Mouse (Mus musculus) limb, embryonic 14.5 days (tissue): ENCODE results near the gene Alkbh4. TPM values are rescaled to one million over a fixed set of nuclear protein-coding genes. Genes with fewer than 3 reads are reported as not detected.
"Not testable (repeated sequence)": the region's sequence is repeated elsewhere in the genome, so short reads cannot be mapped to it uniquely, and the experiment has no call there.

ENCODE experiments used
- ATAC-seq: fragments of 200-750 bp; cut with Nextera tagmentation; 2 replicates; pipeline ENCODE4 v1.8.0; 2017; ENCODE audit warnings: low read depth, moderate number of reproducible peaks, moderate TSS enrichment; ENCODE audit not compliant: low FRiP score
- DNase-seq: peaks from one replicate; pipeline ENCODE4 v3.0.0-alpha.2; 2015; ENCODE audit warnings: low spot score
- H3K27ac ChIP-seq: fragments of 300-500 bp; sonication (generic); replicated peaks from 2 replicates; pipeline ENCODE4 v1.5.1; 2014; ENCODE audit warnings: low read depth, mild to moderate bottlenecking, low read length, moderate library complexity, mixed read lengths
- H3K27me3 ChIP-seq: fragments of 300-500 bp; sonication (generic); 2 replicates; pipeline ENCODE4 v1.6.1; 2014; ENCODE audit warnings: low read length, mixed read lengths; ENCODE audit not compliant: control insufficient read depth, insufficient read depth
- H3K36me3 ChIP-seq: fragments of 300-500 bp; sonication (generic); 2 replicates; pipeline ENCODE4 v1.6.1; 2014; ENCODE audit warnings: mild to moderate bottlenecking, low read length, moderate library complexity, mixed read lengths; ENCODE audit not compliant: control insufficient read depth, insufficient read depth
- H3K4me1 ChIP-seq: fragments of 300-500 bp; sonication (generic); 2 replicates; pipeline ENCODE4 v1.6.1; 2014; ENCODE audit warnings: antibody characterized with exemption, low read length, mixed read lengths; ENCODE audit not compliant: control insufficient read depth, insufficient read depth
- H3K4me2 ChIP-seq: fragments of 300-500 bp; sonication (generic); replicated peaks from 2 replicates; pipeline ENCODE4 v1.6.1; 2014; ENCODE audit warnings: low read depth, mild to moderate bottlenecking, low read length, moderate library complexity; ENCODE audit not compliant: severe bottlenecking
- H3K4me3 ChIP-seq: fragments of 300-500 bp; sonication (generic); replicated peaks from 2 replicates; pipeline ENCODE4 v1.5.1; 2014; ENCODE audit warnings: low read length
- H3K9ac ChIP-seq: fragments of 300-500 bp; sonication (generic); 2 replicates; pipeline ENCODE4 v1.6.1; 2014; ENCODE audit warnings: mild to moderate bottlenecking, low read depth, low read length, moderate library complexity; ENCODE audit not compliant: severe bottlenecking
- H3K9me3 ChIP-seq: fragments of 300-500 bp; sonication (generic); 2 replicates; pipeline ENCODE4 v1.6.1; 2016; ENCODE audit warnings: low read length; ENCODE audit not compliant: control insufficient read depth
- POLR2A ChIP-seq: fragments of 200-500 bp; IDR thresholded peaks from 2 replicates; pipeline ENCODE4 v1.8.0; 2012; ENCODE audit warnings: inconsistent platforms, mild to moderate bottlenecking, moderate library complexity, borderline replicate concordance; ENCODE audit not compliant: insufficient read depth, insufficient read length; ENCODE audit errors: extremely low read depth
- WGBS: fragments of 180-500 bp; shearing (Covaris S2); extraction: QIAGEN DNeasy Blood & Tissue Kit; methylation state at CpG from one replicate; pipeline ENCODE4 v1.1.7; 2014; 5-methylcytosine and 5-hydroxymethylcytosine counted together
- polyA plus RNA-seq, 2 experiments: library from polyadenylated mRNA; depleted of rRNA in 1 of 2; stranded (reverse) in 1 of 2; unstranded in 1 of 2; fragments of >200 nt; fragmentation: Nextera tagmentation in 1 of 2; extraction: Ambion mirVana in 1 of 2; gene quantifications; 2 replicates each; pipeline versions ENCODE4 v1.2.1 to v1.2.3; 2012 to 2014

Alkbh4 gene
- polyA plus RNA-seq, 2 experiments, result 15.0 to 20.0 TPM

DNA sequence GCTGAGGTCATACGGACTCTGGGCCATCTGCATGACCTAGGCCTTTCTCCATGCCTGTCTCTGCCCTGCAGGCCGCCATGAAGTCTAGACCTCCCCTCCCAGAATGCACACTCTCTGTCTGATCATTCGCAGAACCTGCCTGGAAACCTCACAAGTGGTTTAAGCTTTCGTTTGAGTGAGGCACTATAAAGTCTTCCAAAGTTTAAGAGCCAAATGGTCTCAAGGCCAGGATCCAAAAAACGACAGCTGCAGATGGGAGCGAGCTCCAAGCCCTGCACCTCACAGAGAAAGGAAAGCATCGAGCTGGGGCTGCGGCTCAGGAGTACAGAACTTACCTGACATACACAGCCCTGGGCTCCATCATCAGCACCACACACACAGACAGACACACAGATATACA is 16.4 kb downstream of the Alkbh4 start:
- peak; percentile 22 for DNase-seq

DNA sequence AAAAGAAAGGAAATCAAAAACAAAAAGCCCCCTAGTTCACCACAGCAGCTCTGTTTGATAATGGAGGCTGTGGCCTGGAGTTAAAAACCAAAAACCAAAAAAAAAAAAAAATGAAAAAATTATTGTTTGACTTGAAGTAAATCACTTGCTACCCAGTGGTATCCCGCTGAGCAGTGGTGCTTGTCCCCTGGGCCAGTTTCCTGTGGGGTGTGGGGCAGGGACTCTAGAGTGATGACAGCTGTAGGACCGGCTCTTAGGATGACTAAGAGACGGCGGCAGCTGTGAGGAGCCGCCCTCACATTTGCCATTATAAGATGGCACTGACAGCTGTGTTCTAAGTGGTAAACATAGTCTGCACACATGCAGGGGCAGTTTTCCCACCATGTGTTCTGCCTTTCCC is 19.5 kb downstream of the Alkbh4 start:
- H3K9ac ChIP-seq, result no peak overlapping the region
- no peak overlapping the region for H3K4me3 ChIP-seq
- DNase-seq (no peak), ATAC-seq (no peak)
- no peaks in the 10 kb centered on the region for H3K9me3 ChIP-seq
- WGBS, result 91% methylated on average over 5 of the region's 5 CpGs
- TF ChIP-seq POLR2A, result no peak
- no peak overlapping the region for H3K27ac ChIP-seq
- no peaks in the 10 kb centered on the region for H3K4me1 ChIP-seq
- H3K27me3 ChIP-seq, result no peaks in the 10 kb centered on the region
- no peaks in the 10 kb centered on the region for H3K36me3 ChIP-seq
- H3K4me2 ChIP-seq, result no peak overlapping the region

More for the DNA sequence above, 16.4 kb downstream of the Alkbh4 start:
- Histone ChIP-seq H3K27ac (no peak overlapping the region), H3K4me3 (no peak overlapping the region), H3K36me3 (no peaks in the 10 kb centered on the region), H3K9ac (no peak overlapping the region), H3K4me2 (no peak overlapping the region), H3K27me3 (no peaks in the 10 kb centered on the region), H3K9me3 (no peaks in the 10 kb centered on the region), H3K4me1 (no peaks in the 10 kb centered on the region)
- TF ChIP-seq POLR2A, result no peak
- ATAC-seq, result no peak
- WGBS, result 66% methylated on average over 8 of the region's 8 CpGs

DNA sequence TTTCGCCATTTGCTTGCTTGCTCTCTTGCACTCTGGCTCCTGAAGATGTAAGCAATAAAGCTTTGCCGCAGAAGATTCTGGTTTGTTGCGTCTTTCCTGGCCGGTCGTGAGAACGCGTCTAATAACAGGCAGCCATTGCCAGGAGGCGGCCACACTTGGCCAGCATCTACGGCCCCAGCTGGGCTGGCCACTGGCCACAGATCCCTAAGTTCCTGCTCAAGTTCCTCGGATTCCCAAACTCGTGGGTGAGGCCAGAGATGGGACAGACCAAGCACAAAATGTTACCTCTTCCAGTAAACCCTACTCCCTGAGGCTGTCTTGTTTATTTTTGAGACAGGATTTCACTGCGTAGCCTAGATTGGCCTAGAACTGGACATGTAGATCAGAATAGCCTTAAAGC is 24.1 kb downstream of the Alkbh4 start:
- not testable (repeated sequence) for H3K4me3 ChIP-seq, H3K4me1 ChIP-seq, H3K27ac ChIP-seq, H3K36me3 ChIP-seq, H3K4me2 ChIP-seq, H3K9ac ChIP-seq, H3K9me3 ChIP-seq, ATAC-seq, DNase-seq, H3K27me3 ChIP-seq
- WGBS, result 89% methylated on average over 11 of the region's 12 CpGs

DNA sequence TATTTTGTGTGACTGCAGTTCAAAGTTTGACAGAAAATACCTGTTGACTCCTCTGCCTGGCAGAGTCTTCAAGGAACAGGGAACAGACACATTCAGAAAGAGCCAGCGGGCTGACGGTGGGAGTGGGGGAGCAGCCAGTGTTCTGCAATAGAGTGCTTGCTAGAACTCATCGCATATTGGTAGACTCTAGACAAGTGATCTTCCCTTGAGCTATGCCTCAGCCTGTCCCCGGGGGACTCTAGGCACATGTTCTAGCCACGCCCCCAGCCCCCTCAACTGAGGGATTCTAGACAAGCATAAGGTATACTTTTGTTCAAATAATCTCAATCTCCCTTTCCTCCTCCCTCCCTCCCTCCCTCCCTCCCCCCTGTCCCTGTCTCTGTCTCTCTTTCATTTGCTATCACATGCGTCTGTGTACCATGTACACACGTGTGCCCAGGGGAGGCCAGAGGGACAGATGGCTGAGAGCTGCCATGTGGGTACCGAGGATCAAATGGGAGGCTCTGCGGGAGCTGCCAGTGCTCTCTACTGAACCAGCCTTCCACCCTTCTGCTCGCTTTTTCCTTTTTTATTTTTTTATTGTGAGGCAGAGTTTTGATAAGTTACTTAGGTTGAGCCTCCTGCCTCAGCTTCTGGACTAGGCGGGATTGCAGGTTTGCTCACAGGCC is 28.0 kb downstream of the Alkbh4 start:
- ATAC-seq (no peak), DNase-seq (no peak)
- Histone ChIP-seq H3K9ac (no peak overlapping the region), H3K27me3 (no peaks in the 10 kb centered on the region), H3K4me2 (no peak overlapping the region), H3K27ac (no peak overlapping the region), H3K36me3 (no peaks in the 10 kb centered on the region; the same call in 1 of the 2 replicates), H3K4me1 (no peaks in the 10 kb centered on the region), H3K9me3 (no peaks in the 10 kb centered on the region), H3K4me3 (no peak overlapping the region)
- no peak for TF ChIP-seq POLR2A
- 81% methylated on average over 11 of the region's 11 CpGs for WGBS

DNA sequence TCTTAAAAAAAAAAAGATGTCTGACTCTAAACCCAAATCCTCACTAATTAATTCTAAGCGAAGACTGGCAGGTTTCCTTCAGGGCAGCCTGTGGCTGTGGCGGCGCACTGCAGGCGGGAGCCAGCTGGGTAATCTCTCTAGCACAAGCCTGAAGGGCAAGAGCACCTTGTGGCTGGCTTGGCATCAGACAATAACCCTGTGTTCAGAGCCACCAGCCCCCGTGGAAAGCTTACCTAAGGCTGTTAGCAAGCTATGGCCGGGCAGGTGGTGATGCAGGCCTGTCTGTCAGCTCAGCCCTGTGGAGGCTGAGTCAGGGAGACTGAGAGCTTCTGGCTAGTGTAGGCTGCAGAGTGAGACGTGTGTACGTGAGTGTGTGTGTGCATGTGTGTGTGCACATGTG is 29.3 kb downstream of the Alkbh4 start:
- H3K9ac ChIP-seq, result no peak overlapping the region
- H3K4me2 ChIP-seq, result no peak overlapping the region
- DNase-seq (no peak), ATAC-seq (no peak)
- H3K36me3 ChIP-seq, result no peaks in the 10 kb centered on the region; the same call in 1 of the 2 replicates
- H3K4me1 ChIP-seq, result peaks cover 3% of the 10 kb centered on the region; the same call in 1 of the 2 replicates
- H3K4me3 ChIP-seq, result no peak overlapping the region
- WGBS, result 70% methylated on average over 8 of the region's 8 CpGs
- TF ChIP-seq POLR2A, result no peak
- H3K9me3 ChIP-seq, result no peaks in the 10 kb centered on the region
- no peak overlapping the region for H3K27ac ChIP-seq
- H3K27me3 ChIP-seq, result no peaks in the 10 kb centered on the region

DNA sequence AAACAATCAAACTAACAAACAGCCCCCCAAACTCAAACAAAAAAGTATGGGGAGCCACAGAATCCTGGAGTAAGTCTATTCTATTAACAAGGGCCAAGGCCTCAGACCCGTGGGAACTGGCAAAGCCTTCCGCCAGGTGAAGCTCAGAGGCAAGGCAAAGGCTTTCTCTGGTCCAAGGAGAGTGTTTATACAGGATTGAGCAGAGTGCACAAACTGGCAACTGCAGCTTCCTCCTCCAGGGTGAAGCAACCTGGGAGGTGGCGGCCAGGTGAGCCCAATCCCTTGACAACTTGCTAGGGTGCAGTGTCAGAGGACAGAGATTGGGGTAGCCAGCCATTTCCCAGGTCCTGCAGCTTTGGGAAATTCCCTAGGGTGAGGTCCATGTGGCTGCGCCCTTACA is 31.4 kb downstream of the Alkbh4 start:
- no peak overlapping the region for H3K4me3 ChIP-seq
- no peak overlapping the region for H3K27ac ChIP-seq
- H3K9ac ChIP-seq, result no peak overlapping the region
- TF ChIP-seq POLR2A, result no peak
- H3K4me1 ChIP-seq, result peaks cover 7% of the 10 kb centered on the region
- WGBS, result 91% methylated on average over 4 of the region's 4 CpGs
- H3K9me3 ChIP-seq, result no peaks in the 10 kb centered on the region
- H3K27me3 ChIP-seq, result no peaks in the 10 kb centered on the region
- H3K4me2 ChIP-seq, result no peak overlapping the region
- ATAC-seq, result no peak
- DNase-seq, result no peak
- H3K36me3 ChIP-seq, result no peaks in the 10 kb centered on the region; the same call in 1 of the 2 replicates
